Mouse (Mus musculus) 3134 (cell line): ENCODE data around the gene Psg22.
A peak's percentile ranks its signal among the peaks of the same experiment; 100 is the strongest.
"Not testable (repeated sequence)": the region's sequence is repeated elsewhere in the genome, so short reads cannot be mapped to it uniquely, and the experiment has no call there.

Source experiments
- DNase-seq: peaks from one replicate; pipeline ENCODE4 v3.0.0-alpha.2; 2011; ENCODE audit warnings: low spot score; ENCODE audit not compliant: insufficient read length; ENCODE audit errors: extremely low read depth

Gene Psg22

GRCm38 (mm10) chr7:18717790-18718189 lies at the start of gene Psg22:
Gene Psg22 (plus strand): TSS chr7:18718090.
- no peak for DNase-seq

GRCm38 (mm10) chr7:18679772-18680171 lies 38.1 kb upstream of the Psg22 start:
- no peak for DNase-seq

- DNase-seq, result no peak
Observed at GRCm38 (mm10) chr7:18685586-18685985, 32.3 kb upstream of the Psg22 start.

- no peak for DNase-seq
Observed at GRCm38 (mm10) chr7:18686085-18686484, 31.8 kb upstream of the Psg22 start, which contains the start of gene Psg20. Gene Psg20 (minus strand): TSS chr7:18686185.

GRCm38 (mm10) chr7:18710331-18710730 lies 7.6 kb upstream of the Psg22 start:
- DNase-seq, result not testable (repeated sequence)

GRCm38 (mm10) chr7:18710846-18711245 lies 7.0 kb upstream of the Psg22 start:
- DNase-seq, result no peak

GRCm38 (mm10) chr7:18715546-18715945 lies 2.3 kb upstream of the Psg22 start:
- DNase-seq, result no peak

GRCm38 (mm10) chr7:18724001-18724400 lies 6.1 kb downstream of the Psg22 start:
- no peak for DNase-seq

GRCm38 (mm10) chr7:18725931-18726330 lies 8.0 kb downstream of the Psg22 start:
- not testable (repeated sequence) for DNase-seq

- DNase-seq, result no peak
Observed at GRCm38 (mm10) chr7:18728391-18728790, 10.5 kb downstream of the Psg22 start.

- DNase-seq, result no peak
Observed at GRCm38 (mm10) chr7:18733111-18733510, 15.2 kb downstream of the Psg22 start.

GRCm38 (mm10) chr7:18734451-18734850 lies 16.6 kb downstream of the Psg22 start:
- DNase-seq, result no peak

- DNase-seq, result no peak
Observed at GRCm38 (mm10) chr7:18746189-18746860, 28.4 kb downstream of the Psg22 start.

GRCm38 (mm10) chr7:18747420-18747819 lies 29.5 kb downstream of the Psg22 start:
- not testable (repeated sequence) for DNase-seq

GRCm38 (mm10) chr7:18748994-18749895 lies 31.4 kb downstream of the Psg22 start:
- DNase-seq, result no peak

GRCm38 (mm10) chr7:18749896-18750477 lies 32.1 kb downstream of the Psg22 start:
- peak; percentile 50 for DNase-seq

GRCm38 (mm10) chr7:18760152-18760551 lies 42.3 kb downstream of the Psg22 start:
- not testable (repeated sequence) for DNase-seq

- DNase-seq, result not testable (repeated sequence)
Observed at GRCm38 (mm10) chr7:18762885-18763284, 45.0 kb downstream of the Psg22 start.
